Mouse (Mus musculus) T-helper 1 cell (primary cell): ENCODE results near the gene Stk10.
"Not testable (repeated sequence)": the region's sequence is repeated elsewhere in the genome, so short reads cannot be mapped to it uniquely, and the experiment has no call there.

Source experiments
- in situ Hi-C: fragments of 300-600 bp; cut with MboI, MseI; formaldehyde crosslinking; loops from one replicate; pipeline ENCODE4 v1.15.1; 2025; ENCODE audit warnings: high pct_unique_total_duplicates

Gene Stk10

GRCm38 (mm10) chr11:32532765-32533481 is at the start of gene Stk10:
Stk10 (plus strand) TSS chr11:32533305.
- in situ Hi-C loops: loop anchor here (5.0 to 25.0 kb wide), 2 partner anchors 41 to 1504 kb away; partner anchors contain the start of gene Lcp2

- in situ Hi-C loops: no loop called here
Measured at GRCm38 (mm10) chr11:32485290-32485689, 47.8 kb upstream of the Stk10 start.

- in situ Hi-C loops: no loop called here
Measured at GRCm38 (mm10) chr11:32486621-32487020, 46.5 kb upstream of the Stk10 start.

GRCm38 (mm10) chr11:32487501-32487900 is 45.6 kb upstream of the Stk10 start:
- in situ Hi-C loops: no loop called here

- in situ Hi-C loops: no loop called here
Measured at GRCm38 (mm10) chr11:32488344-32488743, 44.8 kb upstream of the Stk10 start.

GRCm38 (mm10) chr11:32488808-32489670 is 44.1 kb upstream of the Stk10 start:
- in situ Hi-C loops: no loop called here

GRCm38 (mm10) chr11:32491079-32491478 is 42.0 kb upstream of the Stk10 start:
- in situ Hi-C loops: loop anchor here (5.0 kb wide), 1 partner anchor 41 kb away; the partner anchor contains the start of genes Efcab9 and Stk10

- in situ Hi-C loops: loop anchor here (5.0 kb wide), 1 partner anchor 39 kb away; the partner anchor contains the start of genes Efcab9 and Stk10
Measured at GRCm38 (mm10) chr11:32493312-32493711, 39.8 kb upstream of the Stk10 start.

- in situ Hi-C loops: no loop called here
Measured at GRCm38 (mm10) chr11:32495283-32495682, 37.8 kb upstream of the Stk10 start.

GRCm38 (mm10) chr11:32498757-32499535 is 34.2 kb upstream of the Stk10 start:
- in situ Hi-C loops: no loop called here

GRCm38 (mm10) chr11:32499931-32500330 is 33.2 kb upstream of the Stk10 start:
- in situ Hi-C loops: no loop called here

GRCm38 (mm10) chr11:32503711-32504110 is 29.4 kb upstream of the Stk10 start:
- in situ Hi-C loops: no loop called here

- in situ Hi-C loops: no loop called here
Measured at GRCm38 (mm10) chr11:32505091-32505739, 27.9 kb upstream of the Stk10 start.

- in situ Hi-C loops: no loop called here
Measured at GRCm38 (mm10) chr11:32510930-32511329, 22.2 kb upstream of the Stk10 start.

GRCm38 (mm10) chr11:32514853-32515252 is 18.3 kb upstream of the Stk10 start:
- in situ Hi-C loops: not testable (repeated sequence)

GRCm38 (mm10) chr11:32516091-32516490 is 17.0 kb upstream of the Stk10 start:
- in situ Hi-C loops: no loop called here

- in situ Hi-C loops: no loop called here
Measured at GRCm38 (mm10) chr11:32516916-32517712, 16.0 kb upstream of the Stk10 start.

GRCm38 (mm10) chr11:32518770-32519169 is 14.3 kb upstream of the Stk10 start:
- in situ Hi-C loops: no loop called here

GRCm38 (mm10) chr11:32519354-32519753 is 13.8 kb upstream of the Stk10 start:
- in situ Hi-C loops: no loop called here

GRCm38 (mm10) chr11:32521246-32521645 is 11.9 kb upstream of the Stk10 start:
- in situ Hi-C loops: no loop called here
